Mouse (Mus musculus): ENCODE measurements around the gene Zfp933. TPM values are rescaled to one million over a fixed set of nuclear protein-coding genes. Genes with fewer than 3 reads are reported as not detected.
A peak's percentile ranks its signal among the peaks of the same experiment; 100 is the strongest.
"Not testable (repeated sequence)": the region's sequence is repeated elsewhere in the genome, so short reads cannot be mapped to it uniquely, and the experiment has no call there.

The Zfp933 gene
- total and polyA plus RNA-seq, 3 experiments: 2.0 to 5.6 (median 3.0) TPM

GRCm38 (mm10) chr4:147868450-147869031 lies 20.4 kb upstream of the Zfp933 start, which contains the start of the genes Miip and Fv1 (continued):
- TF ChIP-seq E2F4 (IDR thresholded peaks at IDR 0.05; ENCODE audit: insufficient replicate concordance, low read depth, low read length): 0 out of 2 replicates have a peak, but pooled peaks have one; percentile 39
- no peak for TF ChIP-seq USF2 (conservative IDR thresholded peaks at IDR 0.05; ENCODE audit: low read depth, low read length)
- TF ChIP-seq ETS1 (conservative IDR thresholded peaks at IDR 0.05; ENCODE audit: low read depth, low read length): peak; percentile 30; the same call in 1 of the 2 replicates
- no peak for TF ChIP-seq UBTF (IDR thresholded peaks at IDR 0.05; ENCODE audit: low read depth, low read length)

- TF ChIP-seq MYC (IDR thresholded peaks at IDR 0.05; ENCODE audit: low read depth, low read length) (no peak), RCOR1 (conservative IDR thresholded peaks at IDR 0.05; ENCODE audit: low read depth, low read length) (0 out of 2 replicates have a peak, but pooled peaks have one; percentile 23), ELF1 (IDR thresholded peaks at IDR 0.05; ENCODE audit: low read depth, low read length) (no peak), TCF12 (IDR thresholded peaks at IDR 0.05; ENCODE audit: low read depth, low read length) (no peak), NRF1 (IDR thresholded peaks at IDR 0.05; ENCODE audit: low read depth, low read length) (no peak), USF2 (conservative IDR thresholded peaks at IDR 0.05; ENCODE audit: low read depth, low read length) (no peak), MXI1 (IDR thresholded peaks at IDR 0.05; ENCODE audit: low read depth, low read length) (peak; percentile 28; the same call in 1 of the 2 replicates), RAD21 (IDR thresholded peaks at IDR 0.05; ENCODE audit: low read depth, low read length) (peak; percentile 29), CTCF (conservative IDR thresholded peaks at IDR 0.05 in 1 of 2, IDR thresholded peaks at IDR 0.05 in 1 of 2; ENCODE audit: low read depth in 2 of 2, low read length in 2 of 2) (peak in 1 of 2 experiments; percentile 38; a peak in 1 of 4 replicates), SMC3 (IDR thresholded peaks at IDR 0.05; ENCODE audit: low read depth, low read length) (no peak; the same call in 1 of the 2 replicates)
- Histone ChIP-seq H3K27me3 (replicated peaks) (no peaks in the 10 kb centered on the region), H3K9ac (ENCODE audit: insufficient read depth, low read depth) (peak overlapping the region; percentile 90), H3K4me1 (ENCODE audit: control insufficient read depth in 1 of 2, insufficient read depth in 2 of 2) (peaks cover 0 to 28% of the 10 kb centered on the region in 2 experiments; a peak in 2 of 4 replicates), H3K4me3 (replicated peaks in 1 of 3; ENCODE audit: low read depth in 2 of 3, low read length in 2 of 3, poor library complexity in 1 of 3) (peak overlapping the region; percentile 85 to 97 (median 96)), H3K36me3 (replicated peaks in 1 of 2; ENCODE audit: control insufficient read depth in 1 of 2, insufficient read depth in 1 of 2, low read length in 1 of 2) (peaks cover 30 to 50% of the 10 kb centered on the region in 2 experiments), H3K79me2 (replicated peaks; ENCODE audit: control insufficient read depth, extremely low read depth, insufficient read depth, poor library complexity, severe bottlenecking) (peaks cover 25% of the 10 kb centered on the region), H3K27ac (ENCODE audit: insufficient read depth, low read depth) (peak overlapping the region; percentile 63), H3K9me3 (replicated peaks; ENCODE audit: low read length) (no peaks in the 10 kb centered on the region), H3K4me2 (ENCODE audit: insufficient read depth, low read depth, poor library complexity, severe bottlenecking) (peak overlapping the region; percentile 96)
- in situ Hi-C loops (cut with MboI; ENCODE audit: low pct_ligation_motif_present, low pct_unique_long_range_greater_than_20kb, low sequenced_read_pairs): no loop called here
- DNase-seq (ENCODE audit: extremely low read depth): no peak
- dilution Hi-C loops (cut with MboI; ENCODE audit: extremely low pct_ligation_motif_present, extremely low pct_unique_long_range_greater_than_20kb, low sequenced_read_pairs): no loop called here
Measured at GRCm38 (mm10) chr4:147867563-147868449, 19.6 kb upstream of the Zfp933 start.

- in situ Hi-C loops (cut with MboI; ENCODE audit: low pct_ligation_motif_present, low pct_unique_long_range_greater_than_20kb, low sequenced_read_pairs); H3K9ac ChIP-seq (ENCODE audit: insufficient read depth, low read depth); dilution Hi-C loops (cut with MboI; ENCODE audit: extremely low pct_ligation_motif_present, extremely low pct_unique_long_range_greater_than_20kb, low sequenced_read_pairs): not testable (repeated sequence)
Measured at GRCm38 (mm10) chr4:147866793-147867192, 18.6 kb upstream of the Zfp933 start.

More at GRCm38 (mm10) chr4:147866793-147867192, 18.6 kb upstream of the Zfp933 start:
- not testable (repeated sequence) for H3K4me2 ChIP-seq (ENCODE audit: insufficient read depth, low read depth, poor library complexity, severe bottlenecking); H3K4me3 ChIP-seq (replicated peaks in 1 of 3; ENCODE audit: low read depth in 2 of 3, low read length in 2 of 3, poor library complexity in 1 of 3); H3K9me3 ChIP-seq (replicated peaks; ENCODE audit: low read length); H3K27ac ChIP-seq (ENCODE audit: insufficient read depth, low read depth); DNase-seq (ENCODE audit: extremely low read depth); H3K27me3 ChIP-seq (replicated peaks)
- H3K4me1 ChIP-seq (ENCODE audit: control insufficient read depth in 1 of 2, insufficient read depth in 2 of 2): peaks cover 0 to 28% of the 10 kb centered on the region in 2 experiments; a peak in 2 of 4 replicates
- peaks cover 25% of the 10 kb centered on the region for H3K79me2 ChIP-seq (replicated peaks; ENCODE audit: control insufficient read depth, extremely low read depth, insufficient read depth, poor library complexity, severe bottlenecking)
- peaks cover 35 to 54% of the 10 kb centered on the region in 2 experiments for H3K36me3 ChIP-seq (replicated peaks in 1 of 2; ENCODE audit: control insufficient read depth in 1 of 2, insufficient read depth in 1 of 2, low read length in 1 of 2)

All from CH12.LX (cell line).